Mouse (Mus musculus) cortical plate, adult 2 months (tissue): ENCODE data around the gene Als2cl.

Experiments
- CTCF ChIP-seq: fragments of 200-500 bp; IDR thresholded peaks from 2 replicates; pipeline ENCODE4 v1.5.1; 2011; ENCODE audit warnings: mild to moderate bottlenecking, control low read depth, low read length; ENCODE audit not compliant: insufficient read depth; ENCODE audit errors: extremely low read depth
- POLR2A ChIP-seq: fragments of 200-500 bp; IDR thresholded peaks from 2 replicates; pipeline ENCODE4 v1.6.1; 2011; ENCODE audit warnings: mild to moderate bottlenecking, low read length, control low read depth; ENCODE audit not compliant: insufficient read depth; ENCODE audit errors: extremely low read depth

DNA sequence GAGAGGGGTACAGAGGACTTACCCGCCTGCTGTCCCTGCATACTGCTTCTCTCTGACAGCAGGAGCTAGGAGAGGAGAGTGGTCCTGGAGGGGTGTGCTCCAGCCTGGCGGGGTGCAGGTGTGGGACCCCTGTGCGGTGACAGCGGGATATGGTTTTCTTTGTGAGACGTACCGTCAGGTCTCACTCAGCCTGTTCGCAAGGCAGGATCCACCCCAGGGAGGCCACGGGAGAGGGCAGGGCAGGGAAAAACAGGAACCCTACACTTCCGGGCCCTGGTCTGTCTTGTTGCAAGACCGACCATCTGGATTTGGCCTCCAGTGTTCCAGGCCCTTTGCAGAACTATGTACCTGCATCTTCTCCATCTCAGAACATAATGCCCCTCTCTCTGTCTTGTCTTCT, 13.8 kb downstream of the Als2cl start:
- no peak for TF ChIP-seq CTCF
- TF ChIP-seq POLR2A = no peak
